Mouse (Mus musculus) limb, embryonic 10.5 days (tissue): Measurements from ENCODE around the gene Ephx1. TPM values are rescaled to one million over a fixed set of nuclear protein-coding genes. Genes with fewer than 3 reads are reported as not detected.
A peak's percentile ranks its signal among the peaks of the same experiment; 100 is the strongest.

Experiments used
- DNase-seq: peaks from one replicate; pipeline ENCODE4 v3.0.0-alpha.2; 2017; ENCODE audit warnings: low spot score
- H3K27ac ChIP-seq: fragments of 300-500 bp; sonication (generic); 2 replicates; pipeline ENCODE4 v1.5.1; 2016; ENCODE audit warnings: mild to moderate bottlenecking
- H3K27me3 ChIP-seq: fragments of 300-500 bp; sonication (generic); 2 replicates; pipeline ENCODE4 v1.6.1; 2016; ENCODE audit warnings: low read depth, mild to moderate bottlenecking; ENCODE audit not compliant: poor library complexity, severe bottlenecking
- H3K36me3 ChIP-seq: fragments of 300-500 bp; sonication (generic); 2 replicates; pipeline ENCODE4 v1.6.1; 2016; ENCODE audit warnings: mild to moderate bottlenecking, moderate library complexity
- H3K4me1 ChIP-seq: fragments of 300-500 bp; sonication (generic); 2 replicates; pipeline ENCODE4 v1.6.1; 2016
- H3K4me3 ChIP-seq: fragments of 300-500 bp; sonication (generic); 2 replicates; pipeline ENCODE4 v1.5.1; 2016; ENCODE audit warnings: mild to moderate bottlenecking, moderate library complexity
- H3K9me3 ChIP-seq: fragments of 300-500 bp; sonication (generic); replicated peaks from 2 replicates; pipeline ENCODE4 v1.6.1; 2016; ENCODE audit warnings: mild to moderate bottlenecking
- WGBS: fragments of 180-500 bp; shearing (Covaris S2); methylation state at CpG from one replicate; pipeline ENCODE4 v1.1.7; 2016; 5-methylcytosine and 5-hydroxymethylcytosine counted together
- polyA plus RNA-seq: library from polyadenylated mRNA; unstranded; fragments of >200 nt; fragmentation: Nextera tagmentation; extraction: Ambion mirVana; gene quantifications from 2 replicates; pipeline ENCODE4 v1.2.1, GENCODE M21; 2016

The Ephx1 gene
- polyA plus RNA-seq, 1 experiment from 2014 or later: 1.4 TPM

DNA sequence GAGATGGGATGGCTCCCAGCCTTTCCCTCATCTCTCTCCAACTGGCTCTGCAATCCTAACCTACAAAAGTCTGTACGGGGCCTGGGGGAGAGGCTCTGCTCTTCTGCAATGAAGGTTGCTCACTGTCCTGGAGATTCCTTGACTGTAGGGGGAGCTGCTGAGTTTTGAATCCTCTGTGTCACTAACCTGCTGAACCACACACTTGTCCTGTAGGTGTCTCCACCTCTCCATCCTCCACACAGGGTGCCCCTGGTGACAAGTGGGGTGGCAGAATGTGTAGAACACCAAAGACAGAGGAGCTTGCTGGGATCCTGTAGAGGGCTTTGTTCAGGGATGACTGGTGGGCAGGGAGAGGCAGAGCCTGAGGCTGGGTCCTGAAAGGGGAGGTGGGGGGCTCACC is 1.6 kb upstream of the Ephx1 start:
- Histone ChIP-seq H3K27me3 (peaks cover 8% of the 10 kb centered on the region; the same call in 1 of the 2 replicates), H3K27ac (no peak overlapping the region), H3K9me3 (no peaks in the 10 kb centered on the region), H3K36me3 (no peaks in the 10 kb centered on the region), H3K4me3 (no peak overlapping the region), H3K4me1 (peaks cover 7% of the 10 kb centered on the region)
- DNase-seq: peak; percentile 35
- WGBS: 17% methylated on average over 1 of the region's 1 CpGs

DNA sequence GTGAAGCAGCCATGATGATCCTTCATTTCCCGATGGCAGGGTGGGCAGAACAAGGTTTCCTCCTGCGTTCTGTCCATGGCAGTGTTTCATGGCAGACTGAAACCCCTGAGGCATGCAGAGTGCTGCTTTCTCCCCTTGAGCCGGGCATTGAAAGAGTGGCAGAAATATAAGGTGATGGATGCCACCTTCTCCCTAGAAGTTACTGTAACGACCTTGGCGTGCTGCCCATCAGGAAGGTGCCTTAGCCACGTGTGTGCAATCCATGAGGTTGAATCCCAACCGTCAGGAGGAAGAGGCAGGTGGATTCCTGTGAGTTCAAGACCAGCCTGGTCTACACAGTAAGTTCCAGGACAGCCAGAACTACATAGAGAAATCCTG is 773 bp upstream of the Ephx1 start:
- H3K36me3 ChIP-seq: no peaks in the 10 kb centered on the region
- DNase-seq: peak; percentile 10

DNA sequence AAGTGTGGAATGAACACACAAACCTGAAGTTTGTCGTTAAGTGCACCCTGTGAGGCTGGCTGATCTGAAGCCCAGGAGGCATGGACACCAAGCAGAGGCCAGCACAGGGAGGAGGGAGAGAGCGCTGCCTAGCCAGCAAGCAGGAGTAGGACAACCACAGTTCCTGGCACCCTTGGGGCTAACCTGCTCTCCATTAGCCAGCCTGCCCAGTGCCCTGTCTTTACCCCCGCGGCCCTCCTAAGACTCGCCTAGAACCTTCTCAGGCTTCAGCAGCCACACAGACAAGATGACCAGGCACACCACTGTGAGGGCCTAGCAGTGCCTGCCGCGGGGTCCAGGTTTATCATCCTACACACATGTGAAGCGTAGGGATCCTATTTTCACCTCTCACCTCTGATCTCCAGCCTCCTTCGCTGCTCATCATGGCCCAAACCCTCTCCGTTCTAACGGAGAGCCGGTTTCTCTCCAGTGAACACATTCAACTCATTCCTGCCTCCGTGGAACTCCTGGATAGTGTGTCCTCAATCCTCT is 2.7 kb downstream of the Ephx1 start:
- H3K4me3 ChIP-seq: peak overlapping the region; percentile 63
- H3K4me1 ChIP-seq: peaks cover 28% of the 10 kb centered on the region
- H3K27me3 ChIP-seq: peaks cover 15% of the 10 kb centered on the region; the same call in 1 of the 2 replicates
- H3K27ac ChIP-seq: no peak overlapping the region
- H3K36me3 ChIP-seq: no peaks in the 10 kb centered on the region
- no peaks in the 10 kb centered on the region for H3K9me3 ChIP-seq
- peak; percentile 29 for DNase-seq
- WGBS: 71% methylated on average over 13 of the region's 13 CpGs

More for the DNA sequence above, 773 bp upstream of the Ephx1 start:
- no peaks in the 10 kb centered on the region for H3K9me3 ChIP-seq
- H3K4me1 ChIP-seq: peaks cover 15% of the 10 kb centered on the region
- no peak overlapping the region for H3K27ac ChIP-seq
- H3K4me3 ChIP-seq: no peak overlapping the region
- WGBS: 72% methylated on average over 7 of the region's 7 CpGs
- peaks cover 8% of the 10 kb centered on the region; the same call in 1 of the 2 replicates for H3K27me3 ChIP-seq

DNA sequence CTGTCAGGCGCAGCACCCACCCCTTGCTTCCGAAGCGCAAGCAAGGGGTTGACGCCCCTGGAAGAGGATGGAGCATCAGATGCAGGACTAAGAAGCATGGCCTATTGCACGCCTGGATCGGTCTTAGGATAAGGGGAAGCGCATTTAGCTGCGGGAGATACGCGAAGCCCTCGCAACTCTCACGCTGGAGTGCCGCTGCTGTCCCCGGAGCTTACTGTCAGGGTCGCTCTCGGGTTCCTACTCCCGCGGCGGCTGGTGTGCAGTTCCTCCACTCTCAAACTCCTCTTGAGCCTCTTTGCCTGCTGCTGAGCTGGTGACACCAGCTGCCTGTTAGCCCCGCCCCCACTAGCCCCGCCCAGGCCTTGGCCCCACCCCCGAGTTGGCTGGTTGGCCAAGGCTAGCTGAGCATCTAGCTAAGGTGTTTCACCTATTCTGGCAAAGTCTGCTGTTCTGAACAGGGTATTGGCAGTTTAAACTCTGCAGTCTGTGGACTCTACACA is 3.4 kb downstream of the Ephx1 start:
- peak overlapping the region; percentile 64 for H3K27ac ChIP-seq
- peak; percentile 84 for DNase-seq
- H3K4me3 ChIP-seq: peak overlapping the region; percentile 63
- peaks cover 15% of the 10 kb centered on the region; the same call in 1 of the 2 replicates for H3K27me3 ChIP-seq
- peaks cover 28% of the 10 kb centered on the region for H3K4me1 ChIP-seq
- no peaks in the 10 kb centered on the region for H3K9me3 ChIP-seq
- under 1% methylated on average over 22 of the region's 22 CpGs for WGBS
- H3K36me3 ChIP-seq: no peaks in the 10 kb centered on the region

DNA sequence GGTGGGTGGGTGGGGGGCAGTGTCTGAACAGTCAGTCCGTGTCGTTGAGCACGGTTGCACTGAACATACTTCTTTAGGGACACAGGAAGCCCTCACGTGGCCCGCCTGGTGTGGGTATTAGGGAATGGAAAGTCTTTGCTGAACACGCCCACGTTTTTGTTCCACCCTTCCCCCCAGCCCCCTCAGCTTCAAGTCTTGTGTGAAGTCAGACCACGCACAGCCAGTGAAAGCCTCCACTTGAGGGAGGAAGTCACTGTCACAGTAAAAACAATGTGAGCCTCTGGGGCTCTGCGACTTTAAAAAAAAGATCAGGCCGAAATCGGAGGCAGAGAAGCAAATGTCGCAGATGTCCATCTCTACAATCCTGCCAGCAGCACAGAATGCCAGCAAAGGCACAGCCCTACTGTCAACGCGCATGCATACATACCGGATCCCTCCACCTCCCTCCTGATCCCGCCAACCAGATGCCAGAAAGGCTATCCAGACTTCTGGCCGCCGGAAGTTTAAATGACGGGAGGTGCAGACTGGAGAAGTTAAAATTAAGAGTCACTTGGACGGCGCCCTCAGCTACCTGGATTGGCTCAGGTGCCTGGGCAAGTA is 4.1 kb downstream of the Ephx1 start:
- Histone ChIP-seq H3K9me3 (no peaks in the 10 kb centered on the region), H3K27ac (peak overlapping the region; percentile 64), H3K27me3 (peaks cover 15% of the 10 kb centered on the region; the same call in 1 of the 2 replicates), H3K4me3 (peak overlapping the region; percentile 63), H3K36me3 (no peaks in the 10 kb centered on the region), H3K4me1 (peaks cover 28% of the 10 kb centered on the region)
- WGBS: 13% methylated on average over 21 of the region's 21 CpGs
- peak; percentile 62 for DNase-seq

DNA sequence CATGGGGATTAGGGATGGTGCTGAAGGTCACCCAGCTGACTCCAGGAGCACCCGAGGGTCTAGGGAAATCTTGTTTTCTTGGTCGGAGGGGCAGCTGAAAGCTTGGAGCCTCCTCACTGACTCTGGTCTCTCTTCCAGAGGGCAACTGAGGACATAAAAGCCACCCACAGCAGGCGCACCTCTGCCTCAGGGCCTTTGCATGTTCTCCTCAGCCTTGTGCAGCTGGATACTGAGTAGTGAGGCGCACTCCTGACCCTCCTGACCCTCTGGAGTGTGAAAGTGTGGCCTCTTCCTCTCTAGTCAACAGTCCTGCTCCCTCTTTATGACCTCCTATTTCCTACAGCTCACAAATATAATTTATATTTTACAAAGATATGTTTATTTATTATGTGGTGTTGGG is 4.7 kb downstream of the Ephx1 start:
- Histone ChIP-seq H3K27ac (peak overlapping the region; percentile 40), H3K9me3 (no peaks in the 10 kb centered on the region), H3K4me3 (no peak overlapping the region), H3K27me3 (peaks cover 15% of the 10 kb centered on the region; the same call in 1 of the 2 replicates), H3K4me1 (peaks cover 28% of the 10 kb centered on the region), H3K36me3 (no peaks in the 10 kb centered on the region)
- 73% methylated on average over 4 of the region's 4 CpGs for WGBS
- no peak for DNase-seq

DNA sequence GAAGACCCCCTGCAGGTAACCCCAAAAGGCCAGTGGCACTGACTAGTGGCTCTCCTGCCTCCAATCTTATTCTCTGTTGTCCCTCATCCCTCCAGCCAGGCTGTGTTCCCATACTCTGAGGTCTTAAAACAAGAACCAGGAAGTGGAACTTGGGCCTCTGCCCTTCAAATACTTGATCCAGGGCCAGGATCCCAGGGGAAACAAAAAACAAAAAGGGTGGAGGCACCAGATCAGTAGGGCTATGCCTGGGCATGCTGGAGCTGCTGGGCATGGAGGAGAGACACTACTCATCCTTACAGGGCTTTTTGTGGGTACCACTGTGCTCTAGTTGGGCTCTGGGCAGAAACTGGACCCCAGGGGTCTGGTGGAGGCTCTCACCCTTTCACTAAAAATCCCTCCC is 5.1 kb downstream of the Ephx1 start:
- H3K27me3 ChIP-seq: peaks cover 15% of the 10 kb centered on the region; the same call in 1 of the 2 replicates
- no peak for DNase-seq
- H3K4me1 ChIP-seq: peaks cover 31% of the 10 kb centered on the region
- no peak overlapping the region for H3K4me3 ChIP-seq
- no peaks in the 10 kb centered on the region for H3K9me3 ChIP-seq
- no peaks in the 10 kb centered on the region for H3K36me3 ChIP-seq
- H3K27ac ChIP-seq: peak overlapping the region; percentile 40

DNA sequence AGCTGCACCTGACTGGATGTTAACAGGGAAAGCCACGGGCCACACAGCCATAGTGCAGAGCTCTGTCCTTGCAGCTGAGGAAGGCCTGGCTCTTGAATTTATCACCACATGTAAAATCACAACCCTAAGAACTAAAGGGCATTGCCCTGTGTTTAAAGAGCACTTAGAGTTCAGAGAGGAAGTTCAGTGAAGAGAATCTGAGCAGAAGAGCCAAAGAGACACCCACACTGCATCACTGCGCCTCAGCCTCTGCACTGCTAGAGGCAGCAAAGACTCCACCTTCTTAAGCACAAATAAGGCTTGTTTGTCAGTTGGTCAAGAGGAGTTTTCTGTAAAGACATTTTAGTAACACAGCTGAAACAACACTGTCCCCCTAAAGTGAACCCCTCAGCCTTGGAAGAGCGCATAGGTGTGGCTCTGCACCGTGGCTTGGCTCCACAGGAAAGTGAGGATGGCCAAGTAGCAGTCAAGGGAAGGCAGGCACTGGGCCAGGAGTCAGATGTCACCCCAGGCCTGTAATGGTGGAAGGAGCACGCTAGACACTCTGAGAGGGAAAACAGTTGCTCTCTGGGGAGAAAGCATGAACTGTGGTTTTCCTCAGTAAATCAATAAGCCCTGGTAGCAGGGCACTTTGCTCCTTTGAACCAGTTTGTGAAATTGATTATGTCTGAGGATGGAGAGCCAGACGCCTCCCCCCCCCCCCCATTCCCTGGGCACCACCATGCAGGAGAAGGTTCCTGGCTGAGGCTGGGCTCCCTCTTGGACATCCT is 5.8 kb downstream of the Ephx1 start:
- H3K4me1 ChIP-seq: peaks cover 37% of the 10 kb centered on the region
- H3K27ac ChIP-seq: no peak overlapping the region
- H3K4me3 ChIP-seq: no peak overlapping the region
- 80% methylated on average over 6 of the region's 6 CpGs for WGBS
- no peak for DNase-seq
- peaks cover 15% of the 10 kb centered on the region; the same call in 1 of the 2 replicates for H3K27me3 ChIP-seq
- H3K9me3 ChIP-seq: no peaks in the 10 kb centered on the region
- H3K36me3 ChIP-seq: no peaks in the 10 kb centered on the region

DNA sequence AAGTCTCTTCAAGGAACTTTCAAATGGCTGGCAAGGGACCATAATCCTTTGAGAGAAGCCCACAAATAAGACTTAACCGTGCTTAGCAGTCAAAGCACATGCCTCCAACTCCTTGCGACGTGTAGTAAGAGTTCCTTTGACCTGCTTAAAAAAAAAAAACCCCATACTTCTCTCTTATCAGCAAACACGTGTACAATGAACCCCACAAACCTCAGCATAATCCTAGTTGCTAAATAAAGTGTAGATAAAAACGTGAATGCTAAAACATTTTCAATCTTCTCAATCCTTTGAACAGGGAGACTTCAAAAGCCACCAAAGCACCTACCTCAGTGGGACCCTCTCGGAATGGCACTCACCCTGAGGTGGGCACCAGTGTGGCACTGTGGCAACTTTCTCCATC is 7.3 kb downstream of the Ephx1 start:
- Histone ChIP-seq H3K27me3 (peaks cover 15% of the 10 kb centered on the region; the same call in 1 of the 2 replicates), H3K4me1 (peaks cover 40% of the 10 kb centered on the region), H3K4me3 (no peak overlapping the region), H3K9me3 (no peaks in the 10 kb centered on the region), H3K27ac (no peak overlapping the region), H3K36me3 (no peaks in the 10 kb centered on the region)
- 82% methylated on average over 6 of the region's 6 CpGs for WGBS
- DNase-seq: no peak

DNA sequence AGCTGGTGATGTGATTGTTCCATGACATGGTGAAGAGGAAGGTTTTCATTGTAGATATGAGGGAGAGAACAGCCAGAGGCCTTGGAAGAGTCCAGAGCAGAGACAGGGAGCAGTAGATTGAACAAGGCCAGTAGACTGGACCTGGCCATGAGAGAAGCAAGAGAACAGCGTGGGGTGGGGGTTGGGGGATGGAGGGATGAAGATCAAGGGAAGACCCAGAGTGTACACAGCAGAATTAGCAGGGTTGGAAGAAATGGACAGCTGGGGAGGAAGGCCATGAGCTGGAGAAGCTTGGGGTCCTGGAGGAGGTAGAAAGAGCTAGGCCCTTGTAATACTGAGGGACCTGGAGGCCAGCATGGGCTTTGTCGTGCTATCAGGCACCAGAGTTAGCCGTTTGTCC is 8.3 kb downstream of the Ephx1 start:
- H3K27ac ChIP-seq: no peak overlapping the region
- WGBS: 82% methylated on average over 3 of the region's 3 CpGs
- H3K9me3 ChIP-seq: no peaks in the 10 kb centered on the region
- peaks cover 34% of the 10 kb centered on the region for H3K4me1 ChIP-seq
- H3K27me3 ChIP-seq: peaks cover 7% of the 10 kb centered on the region; the same call in 1 of the 2 replicates
- no peak overlapping the region for H3K4me3 ChIP-seq
- no peaks in the 10 kb centered on the region for H3K36me3 ChIP-seq
- no peak for DNase-seq

DNA sequence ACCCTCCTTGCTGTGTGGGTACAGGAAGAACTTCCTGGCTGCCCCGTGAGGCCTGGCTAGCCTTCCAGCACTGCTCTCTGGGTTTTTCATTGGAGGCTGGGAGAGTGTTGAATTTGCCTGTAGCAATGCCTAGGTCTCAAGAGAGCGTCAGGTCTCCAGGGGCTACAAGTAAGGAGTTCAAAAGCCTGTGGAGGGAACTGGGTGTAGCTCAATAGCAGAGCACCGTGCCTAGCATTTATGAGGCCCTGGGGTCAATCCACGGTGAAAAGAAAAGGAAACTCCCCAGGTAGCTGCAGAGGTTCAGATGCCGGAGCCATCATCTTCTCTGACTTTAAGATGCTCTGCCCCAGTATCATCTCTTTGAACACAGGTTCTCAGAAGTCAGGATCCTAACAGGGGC is 9.1 kb downstream of the Ephx1 start:
- peaks cover 7% of the 10 kb centered on the region; the same call in 1 of the 2 replicates for H3K27me3 ChIP-seq
- WGBS: 63% methylated on average over 5 of the region's 5 CpGs
- H3K4me1 ChIP-seq: peaks cover 26% of the 10 kb centered on the region
- H3K27ac ChIP-seq: no peak overlapping the region
- no peak for DNase-seq
- H3K4me3 ChIP-seq: no peak overlapping the region
- H3K36me3 ChIP-seq: no peaks in the 10 kb centered on the region
- H3K9me3 ChIP-seq: no peaks in the 10 kb centered on the region

DNA sequence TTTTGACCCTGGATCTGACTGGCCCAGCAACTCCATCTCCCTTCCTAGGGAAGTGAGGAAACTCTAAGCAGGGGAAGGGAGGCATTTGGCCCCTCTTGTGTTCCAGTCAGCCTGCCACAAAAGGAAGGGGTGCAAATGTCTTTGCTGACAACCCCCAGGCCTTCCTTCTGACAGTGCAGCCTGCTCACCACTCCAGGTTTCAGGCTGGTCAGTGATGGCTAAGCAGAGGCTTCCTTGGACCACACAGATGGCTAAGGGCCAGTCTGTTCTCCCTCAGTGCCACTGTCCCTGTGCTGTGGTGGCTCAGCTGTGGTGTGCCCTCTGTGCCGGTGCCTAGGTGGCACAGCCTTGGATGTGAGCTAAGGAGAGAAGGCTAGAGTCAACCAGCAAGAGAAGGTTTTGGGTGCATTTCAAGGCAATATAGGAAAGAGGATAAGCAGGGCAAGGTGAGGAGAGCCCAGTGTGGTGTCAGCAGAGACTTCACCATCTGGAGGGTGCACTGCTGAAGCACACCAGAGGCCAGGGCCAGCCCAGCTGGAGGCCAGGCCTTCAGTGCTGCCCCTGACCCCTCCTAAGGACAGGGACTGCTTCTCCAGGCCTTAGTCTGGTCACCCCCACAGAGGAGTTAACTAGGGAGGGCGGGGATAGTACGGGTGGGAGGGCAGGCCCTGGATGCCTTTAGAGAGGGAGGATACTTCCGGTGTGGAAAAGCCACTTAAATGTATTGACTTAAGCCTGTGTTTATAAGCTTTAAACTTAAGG is 10.4 kb downstream of the Ephx1 start:
- Histone ChIP-seq H3K4me1 (peaks cover 13% of the 10 kb centered on the region), H3K4me3 (no peak overlapping the region), H3K36me3 (no peaks in the 10 kb centered on the region), H3K27me3 (no peaks in the 10 kb centered on the region; the same call in 1 of the 2 replicates), H3K9me3 (no peaks in the 10 kb centered on the region), H3K27ac (peak overlapping the region; percentile 32; the same call in 1 of the 2 replicates)
- 64% methylated on average over 4 of the region's 4 CpGs for WGBS
- peak; percentile 24 for DNase-seq
